Mouse (Mus musculus) erythroblast, embryonic 14.5 days (primary cell): ENCODE results near the gene Ccna1.
A peak's percentile ranks its signal among the peaks of the same experiment; 100 is the strongest.

Experiments used
- GATA1 ChIP-seq: IDR thresholded peaks from 2 replicates; pipeline ENCODE4 v1.6.1; 2012; ENCODE audit warnings: low read length, inconsistent platforms, mixed read lengths
- TAL1 ChIP-seq: IDR thresholded peaks from 3 replicates; pipeline ENCODE4 v1.6.1; 2012; ENCODE audit warnings: low read length, inconsistent platforms, mixed read lengths

GRCm38 (mm10) chr3:55080055-55080454 lies 24.8 kb upstream of the Ccna1 start:
- TF ChIP-seq GATA1 (peak; percentile 83), TAL1 (no peak)
